Mouse (Mus musculus): ENCODE results near the gene Lemd2.
A peak's percentile ranks its signal among the peaks of the same experiment; 100 is the strongest.

The Lemd2 gene

DNA sequence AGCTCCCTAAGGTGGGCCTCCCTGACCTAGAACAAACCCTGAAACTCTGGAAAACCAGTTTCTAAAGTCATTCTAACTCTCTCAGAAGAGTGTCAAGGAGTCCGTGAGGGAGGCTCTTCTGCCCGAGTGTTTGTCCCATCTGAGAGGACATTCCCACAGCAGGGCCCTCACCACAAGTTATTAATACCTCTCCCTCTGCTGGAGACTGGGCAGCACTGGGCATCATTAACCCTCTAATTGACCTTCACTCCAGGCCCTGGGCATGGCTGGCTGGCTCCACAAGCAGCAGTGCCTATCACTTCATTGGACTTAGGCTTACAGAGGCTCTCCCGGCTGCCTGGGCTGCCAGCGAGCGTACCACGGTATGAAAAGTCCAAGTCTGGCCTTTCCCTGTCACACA is 45.8 kb downstream of the Lemd2 start:
- DNase-seq (ENCODE audit: low spot score), result no peak

DNA sequence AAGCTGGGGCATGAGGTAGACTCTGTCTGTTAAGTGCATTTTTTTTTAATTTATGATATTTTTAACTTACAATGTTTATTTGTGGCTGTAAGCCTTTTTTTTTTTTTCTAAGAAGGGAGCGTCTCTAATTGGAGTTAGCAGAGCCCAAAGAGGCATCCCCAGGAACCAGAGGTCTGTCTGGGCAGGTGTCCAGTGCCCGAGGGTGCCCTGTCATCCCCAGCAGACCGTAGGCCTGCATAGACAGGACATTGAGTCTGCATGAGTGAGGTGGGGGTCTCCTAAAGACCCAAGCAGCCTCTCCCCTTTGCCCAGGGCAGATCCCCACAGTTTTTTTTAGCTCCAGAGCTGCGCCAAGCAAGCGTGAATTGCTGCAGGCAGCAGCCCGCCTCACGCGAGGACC is 48.5 kb downstream of the Lemd2 start:
- no peak for DNase-seq (ENCODE audit: low spot score)

GRCm38 (mm10) chr17:27154881-27155280 is 49.4 kb downstream of the Lemd2 start:
- DNase-seq (ENCODE audit: low spot score), result no peak

DNA sequence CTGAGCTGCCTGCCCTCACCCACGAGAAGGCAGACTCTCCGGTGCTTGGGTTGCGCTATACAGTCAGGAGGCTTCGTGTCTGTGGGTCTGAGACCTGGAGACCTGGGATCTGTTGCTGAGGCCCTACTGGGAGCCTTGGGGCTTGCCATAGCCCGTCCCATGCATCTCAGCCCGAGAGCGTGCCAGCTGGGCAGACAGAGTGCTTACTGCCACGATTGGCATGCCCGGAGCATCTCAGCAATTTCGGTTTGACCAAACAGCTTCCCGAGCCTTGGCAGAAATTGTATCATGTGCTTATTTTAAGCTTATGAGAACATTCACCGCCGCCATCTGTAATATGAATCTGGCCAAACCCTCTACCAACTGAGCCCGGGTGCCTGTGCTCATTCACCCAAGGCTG is 50.0 kb downstream of the Lemd2 start:
- no peak for DNase-seq (ENCODE audit: low spot score)

DNA sequence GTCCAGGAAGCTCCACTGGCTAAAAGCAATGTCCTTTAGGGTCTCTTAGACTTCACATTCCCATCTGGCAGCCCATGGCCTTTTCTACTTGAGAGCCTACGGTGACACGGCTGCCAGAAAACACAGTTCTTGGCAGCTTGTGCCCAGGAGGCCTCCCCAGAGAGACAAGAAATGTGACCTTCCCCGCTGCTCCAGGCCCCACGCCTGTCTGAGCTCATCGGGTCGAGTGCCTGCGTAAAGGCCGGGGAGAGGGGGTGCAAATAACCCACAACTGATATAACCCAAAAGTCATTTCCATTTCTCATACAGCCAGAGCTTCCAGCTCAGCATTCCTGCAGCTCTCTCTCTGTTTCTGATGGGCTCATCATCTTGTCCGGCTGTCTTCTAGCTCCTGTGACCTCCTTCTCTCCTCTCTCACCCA is 50.5 kb downstream of the Lemd2 start:
- DNase-seq (ENCODE audit: low spot score), result no peak

GRCm38 (mm10) chr17:27152976-27153723 is 51.1 kb downstream of the Lemd2 start:
- DNase-seq (ENCODE audit: low spot score), result peak; percentile 20

GRCm38 (mm10) chr17:27151411-27151810 is 52.9 kb downstream of the Lemd2 start:
- DNase-seq (ENCODE audit: low spot score), result peak; percentile 41

GRCm38 (mm10) chr17:27150871-27151270 is 53.4 kb downstream of the Lemd2 start:
- no peak for DNase-seq (ENCODE audit: low spot score)

- no peak for DNase-seq (ENCODE audit: low spot score)
Observed at GRCm38 (mm10) chr17:27146323-27146923, 57.8 kb downstream of the Lemd2 start.

DNA sequence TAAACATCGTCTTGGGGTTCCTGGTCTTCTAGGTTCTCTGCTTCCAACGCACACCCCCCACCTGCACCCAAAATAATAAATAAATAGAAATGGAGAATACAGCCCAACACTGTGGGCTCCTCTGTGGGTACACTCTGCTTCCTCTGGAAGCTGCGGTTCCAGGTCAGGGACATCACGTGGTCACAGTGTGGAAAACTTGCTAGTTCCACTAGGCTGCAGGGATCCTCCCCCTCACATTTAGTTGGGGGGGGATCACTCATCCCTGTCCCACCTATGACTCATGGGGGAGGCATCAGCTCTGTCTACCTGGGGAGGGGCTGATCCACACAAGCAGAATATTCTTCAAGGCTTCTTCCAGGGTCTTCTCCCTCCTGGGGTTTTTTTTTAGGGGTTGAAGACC is 60.1 kb downstream of the Lemd2 start:
- no peak for DNase-seq (ENCODE audit: low spot score)

DNA sequence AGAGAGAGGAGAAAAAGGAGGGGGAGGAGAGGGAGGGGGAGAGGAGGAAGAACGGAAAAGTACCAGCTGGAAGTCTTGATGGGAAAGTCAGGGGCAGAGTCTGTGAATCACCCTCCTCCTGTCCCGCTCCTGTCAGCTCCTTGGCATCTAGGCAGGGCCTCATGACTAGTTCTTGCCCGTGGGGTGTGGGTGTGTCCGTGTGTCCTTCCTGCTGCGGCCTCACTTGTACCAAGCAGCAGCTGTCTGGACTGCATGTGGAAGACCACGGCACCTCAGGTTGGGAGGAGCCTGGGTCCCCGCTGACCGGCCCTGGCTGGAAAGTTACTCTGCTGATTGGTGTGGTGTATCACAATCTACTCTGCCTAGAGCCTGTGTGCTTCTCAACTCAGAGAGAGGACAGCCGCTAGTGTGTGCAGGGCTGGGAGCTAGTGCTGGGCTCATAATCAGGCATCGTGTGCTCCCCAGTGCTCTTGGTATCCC is 62.3 kb downstream of the Lemd2 start:
- DNase-seq (ENCODE audit: low spot score), result no peak

GRCm38 (mm10) chr17:27140262-27140661 is 64.0 kb downstream of the Lemd2 start:
- DNase-seq (ENCODE audit: low spot score), result no peak
